Mouse (Mus musculus) spleen, postnatal 4 days (tissue): Measurements from ENCODE around the gene Prkd2.
A peak's percentile ranks its signal among the peaks of the same experiment; 100 is the strongest.

Experiments used
- DNase-seq, 2 experiments: peaks; one replicate each; pipeline ENCODE4 v3.0.0; 2022; ENCODE audit warnings: low spot score in 2 of 2

The Prkd2 gene

DNA sequence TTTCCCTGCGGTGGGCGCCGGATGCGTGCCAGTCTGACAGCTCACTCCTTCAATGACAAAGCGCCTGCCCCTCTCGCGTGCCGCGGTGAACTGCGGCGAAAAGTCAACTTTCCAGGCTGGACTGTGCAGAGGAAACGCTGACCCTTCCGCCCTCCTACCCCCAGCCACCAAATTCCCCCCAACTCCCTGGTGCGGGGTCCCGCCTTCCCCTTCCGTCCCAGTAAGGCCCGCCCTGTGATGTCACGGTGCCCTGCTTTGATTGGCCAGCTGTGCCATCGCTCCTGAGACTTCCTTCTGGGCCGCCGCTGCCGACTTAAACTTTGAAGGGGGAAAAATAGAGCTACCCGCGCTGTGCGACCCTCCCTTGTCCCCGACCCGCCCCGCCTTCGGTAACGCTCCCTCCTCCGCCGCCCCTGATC is at the start of gene Prkd2:
TSS of gene Prkd2 (plus strand) at position 258 of the 419 bp plus-strand sequence.
- DNase-seq = peak; percentile 86 to 94

DNA sequence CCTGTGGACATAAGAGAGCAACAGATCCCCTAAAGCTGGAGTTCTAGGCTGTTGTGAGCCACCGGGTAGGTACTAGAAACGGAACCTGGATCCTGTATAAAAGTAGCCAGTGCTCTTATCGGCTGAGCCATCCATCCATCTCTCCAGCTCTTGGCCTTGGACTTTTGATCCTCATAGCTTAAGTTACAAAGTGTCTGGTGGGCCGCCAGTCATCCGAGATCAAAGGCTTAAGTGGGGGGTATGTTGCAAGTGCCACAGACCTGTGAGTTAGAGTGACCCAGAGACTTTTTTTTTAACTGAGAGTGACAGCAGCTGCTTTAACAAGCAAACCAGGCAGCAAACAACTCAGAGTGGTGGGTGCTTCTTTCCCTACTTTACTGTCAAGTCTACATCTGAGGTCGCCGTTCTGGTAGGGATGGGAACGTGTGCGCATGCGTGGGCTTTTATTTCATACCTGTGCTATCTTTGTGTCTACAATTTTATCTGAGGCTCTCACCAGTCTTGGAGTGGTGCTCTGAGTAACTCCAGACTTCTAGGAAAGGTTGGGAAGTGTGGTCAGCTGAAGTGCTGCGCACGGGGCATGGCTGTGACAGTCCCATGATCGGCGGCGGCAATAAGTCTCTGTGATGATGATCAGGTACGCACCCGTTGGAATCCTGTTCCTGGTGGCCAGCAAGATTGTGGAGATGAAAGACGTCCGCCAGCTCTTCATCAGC is 49.5 kb upstream of the Prkd2 start:
- DNase-seq = no peak

DNA sequence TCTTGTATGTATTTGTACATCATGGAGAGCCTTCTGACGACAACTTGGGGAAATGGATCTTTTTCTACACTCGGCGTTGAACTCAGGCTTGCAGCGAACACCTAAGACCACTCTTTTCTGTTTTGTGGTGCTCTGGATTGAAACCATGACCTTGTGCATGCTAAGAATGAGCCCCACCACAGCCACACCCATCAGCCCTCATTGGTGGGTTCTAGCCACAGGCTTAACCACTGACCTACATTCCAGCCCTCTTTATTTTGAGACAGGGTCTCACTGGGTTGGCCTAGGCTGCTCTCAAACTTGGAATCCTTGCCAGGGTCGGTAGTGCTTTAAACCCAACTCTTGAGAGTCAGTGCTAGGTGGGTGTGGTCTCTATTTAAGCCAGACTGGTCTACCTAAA is 47.8 kb upstream of the Prkd2 start:
- DNase-seq = no peak

DNA sequence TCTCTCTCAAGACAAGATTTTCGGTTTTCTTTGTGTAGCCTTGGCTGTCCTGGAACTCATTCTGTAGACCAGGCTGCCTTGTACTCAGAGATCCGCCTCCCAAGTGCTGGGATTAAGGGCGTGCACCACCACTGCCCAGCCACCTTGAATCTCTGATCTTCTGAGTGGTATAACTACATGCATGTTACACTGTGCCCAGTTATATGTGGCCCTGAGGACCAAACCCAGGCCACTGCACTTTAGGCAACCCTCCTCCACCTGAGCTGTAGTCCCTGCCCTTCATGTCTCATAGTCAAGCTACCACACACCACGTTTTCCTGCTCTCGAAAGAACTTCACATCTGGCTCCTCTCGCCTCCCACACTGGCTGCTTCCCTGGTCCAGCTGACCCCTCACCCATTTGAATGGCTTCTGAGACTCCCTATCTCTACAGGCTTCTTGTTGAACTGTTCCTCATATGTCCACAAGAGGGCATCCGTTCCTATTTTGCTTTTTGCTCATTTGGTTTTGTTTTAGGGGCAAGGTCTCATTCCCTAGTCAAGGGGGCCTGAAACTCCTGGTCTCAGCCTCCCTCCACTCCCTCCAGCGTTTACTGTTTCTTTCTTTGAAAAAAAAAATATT is 38.2 kb upstream of the Prkd2 start:
- no peak for DNase-seq

DNA sequence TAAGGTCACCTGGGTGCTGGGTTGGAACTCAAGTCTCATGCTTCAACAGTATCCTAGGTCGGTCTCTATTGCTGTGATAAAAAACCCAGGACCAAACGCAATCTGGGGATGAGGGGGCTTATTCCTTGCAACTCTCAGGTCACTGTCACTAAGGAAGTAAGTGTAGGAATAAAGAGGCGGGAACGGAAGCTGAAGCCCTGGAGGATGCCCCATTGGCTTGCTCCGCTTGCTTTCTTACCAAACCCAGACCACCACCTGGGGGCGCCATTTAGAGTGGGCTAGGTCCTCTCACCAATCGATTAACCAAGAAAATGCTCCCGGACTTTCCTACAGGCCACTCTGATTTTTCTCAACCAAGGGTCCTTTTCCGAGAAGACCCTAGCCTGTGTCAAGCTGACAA is 34.8 kb upstream of the Prkd2 start:
- DNase-seq = no peak

DNA sequence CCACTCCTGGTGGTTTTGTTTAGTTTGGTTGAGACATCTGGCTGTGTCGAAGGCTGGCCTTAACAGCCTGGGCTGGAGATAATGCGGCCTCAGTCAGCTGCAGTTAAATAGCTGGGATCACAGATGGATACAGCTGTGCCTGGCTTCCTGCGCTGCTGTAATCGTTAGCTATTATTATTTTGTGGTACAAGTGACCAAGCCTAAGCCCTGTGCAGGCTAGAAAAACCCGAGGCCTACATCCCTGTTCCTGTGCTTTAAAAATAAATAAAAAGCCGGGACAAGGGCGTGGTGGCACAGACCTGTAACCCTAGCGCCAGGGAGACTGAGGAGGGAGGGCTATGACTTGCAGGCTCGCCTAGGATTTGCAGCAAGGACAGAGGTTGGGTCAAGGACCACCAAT is 34.1 kb upstream of the Prkd2 start:
- no peak for DNase-seq

DNA sequence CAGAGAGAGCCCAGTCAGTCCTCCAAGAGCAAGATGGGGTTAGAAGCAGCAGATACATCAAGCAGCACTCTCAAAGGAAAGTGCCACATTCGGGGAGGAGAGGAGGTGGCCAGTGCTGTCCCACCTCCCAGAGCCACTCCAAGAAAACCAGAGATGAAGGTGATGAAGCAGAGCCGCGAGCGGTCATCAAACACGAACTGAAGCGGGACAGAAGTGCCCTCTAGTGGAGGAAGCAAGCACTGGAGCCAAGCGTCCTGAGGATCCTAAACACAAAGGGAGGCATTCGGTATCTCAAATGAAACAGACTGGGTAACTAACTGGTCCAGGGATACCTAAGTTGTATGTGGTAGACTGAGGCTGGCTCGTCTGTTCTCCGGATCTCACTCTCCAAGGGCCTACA is 33.0 kb upstream of the Prkd2 start:
- peak; percentile 61 to 83 for DNase-seq

DNA sequence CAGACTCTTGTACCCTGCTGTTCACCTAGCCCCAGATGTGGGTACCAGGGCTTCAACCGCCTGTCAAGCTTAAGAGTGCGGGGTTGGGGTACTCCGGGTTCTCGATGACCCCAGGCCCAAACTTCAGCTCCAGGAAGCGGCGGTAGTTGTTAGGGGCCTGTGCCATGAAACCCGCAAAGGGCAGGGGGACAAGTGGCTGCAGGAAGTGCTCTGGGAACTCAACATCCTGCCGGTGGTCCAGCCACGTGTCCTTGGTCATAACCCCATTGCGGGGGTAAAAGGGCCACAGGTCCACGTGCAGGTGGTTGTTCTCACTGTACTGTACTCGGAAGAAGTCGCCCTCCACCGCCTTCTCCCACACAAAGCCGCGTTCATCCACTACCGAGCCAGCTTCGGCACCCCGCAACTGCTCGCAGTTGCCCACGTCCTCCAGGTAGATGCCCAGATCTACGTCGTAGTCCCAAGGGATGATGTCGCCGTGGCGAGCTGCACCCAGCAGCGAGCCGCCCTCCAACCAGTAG is 32.2 kb upstream of the Prkd2 start:
- DNase-seq = no peak

DNA sequence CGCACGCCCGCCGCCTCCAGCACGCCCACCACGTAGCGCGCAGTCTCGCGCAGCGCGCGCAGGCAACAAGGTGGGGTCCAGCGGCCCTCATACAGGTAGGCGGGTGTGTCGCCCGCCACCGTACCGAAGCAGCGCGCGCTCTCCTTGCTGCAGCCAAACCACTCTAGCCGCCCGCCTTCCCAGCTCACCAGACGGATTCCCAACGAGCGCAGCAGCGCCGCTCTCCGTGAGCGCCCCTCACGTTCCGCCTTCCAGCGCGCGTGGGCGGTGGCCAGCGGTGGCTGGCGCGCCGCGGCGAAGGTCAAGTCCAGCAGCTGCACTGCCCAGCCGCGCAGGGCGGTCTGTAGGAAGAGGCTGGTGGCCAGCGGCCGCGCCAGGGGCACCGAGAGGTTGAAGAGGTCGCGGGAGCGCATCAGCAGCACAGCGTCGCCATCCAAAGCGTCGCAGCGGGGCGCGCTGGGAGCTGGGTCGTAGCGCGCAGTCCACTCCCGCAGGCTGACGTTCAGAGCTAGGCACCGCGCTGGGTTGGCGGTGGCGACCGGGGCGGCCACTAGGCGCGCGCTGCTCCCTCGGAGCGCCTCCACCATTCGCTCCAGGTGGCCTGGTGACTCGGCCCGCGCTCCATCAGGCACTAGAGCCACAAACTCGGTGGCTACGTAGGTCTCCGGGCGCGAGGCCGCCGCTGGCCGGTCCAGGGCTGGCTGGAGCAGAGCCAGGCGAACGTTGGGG is 31.6 kb upstream of the Prkd2 start:
- DNase-seq = no peak

DNA sequence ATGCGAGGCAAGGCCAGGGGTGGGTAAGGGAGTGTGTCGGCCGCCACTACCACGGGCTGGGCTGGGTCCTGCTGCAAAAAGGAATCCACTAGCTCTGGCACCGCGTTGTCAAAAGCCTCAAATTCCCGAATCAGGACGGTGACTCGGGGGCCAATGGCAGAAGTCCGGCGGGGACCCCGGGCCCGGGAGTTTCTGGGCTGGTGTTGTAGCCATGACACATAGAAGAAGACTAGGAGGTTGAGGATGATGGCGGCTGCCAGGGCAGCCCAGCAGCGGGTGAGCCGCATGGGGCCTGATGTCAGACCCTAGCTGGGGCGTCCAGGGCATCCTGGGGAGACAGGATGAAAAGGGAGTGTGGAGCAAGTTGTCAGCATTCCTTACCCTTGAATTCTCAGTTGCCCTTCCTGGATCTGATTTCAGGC is 31.0 kb upstream of the Prkd2 start:
- DNase-seq = no peak

DNA sequence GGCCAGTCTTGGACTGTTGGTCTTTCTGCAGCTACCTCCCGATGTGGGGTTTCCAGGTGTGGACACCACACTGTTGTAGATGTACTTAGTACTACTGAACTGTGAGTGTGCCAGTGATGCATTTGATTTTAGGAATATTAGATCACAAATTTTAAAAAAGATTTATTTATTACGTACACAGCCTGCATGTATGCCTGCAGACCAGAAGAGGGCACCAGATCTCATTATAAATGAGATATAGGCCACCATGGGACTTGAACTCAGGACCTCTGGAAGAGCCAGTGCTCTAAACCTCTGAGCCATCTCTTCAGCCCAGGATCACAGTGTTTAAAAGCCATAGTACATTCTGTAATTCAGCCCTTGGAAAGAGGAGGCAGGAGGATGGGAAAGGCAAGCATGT is 30.2 kb upstream of the Prkd2 start:
- DNase-seq = no peak

DNA sequence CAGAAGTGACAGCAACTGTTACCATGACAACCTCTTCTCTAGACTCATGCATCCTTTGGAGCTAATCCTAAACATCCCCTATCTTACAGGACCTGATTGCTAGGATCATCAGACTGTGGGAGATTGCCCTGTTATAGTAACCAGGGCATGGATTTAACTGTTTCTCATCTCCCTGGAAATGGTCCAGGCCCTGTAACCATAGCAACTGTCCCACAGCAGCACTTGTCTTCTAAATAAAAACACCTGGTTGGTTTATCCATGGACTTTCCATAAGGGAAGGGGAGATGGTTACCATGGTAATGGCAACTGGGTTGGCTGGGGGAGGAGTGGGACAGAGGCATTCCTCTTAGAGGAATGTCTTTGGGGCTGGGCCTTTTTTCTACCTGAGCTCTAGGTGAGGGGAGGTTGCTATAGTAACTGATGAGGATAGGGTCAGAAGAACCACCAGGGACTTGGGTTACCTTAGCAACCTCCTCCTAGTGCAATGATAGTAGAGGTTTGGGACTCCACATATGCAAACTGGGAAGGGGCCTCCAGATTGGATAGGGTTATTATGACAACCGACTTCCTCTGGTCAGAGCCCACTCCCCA is 27.3 kb upstream of the Prkd2 start, which contains the start of gene Strn4:
TSS of gene Strn4 (plus strand) at position 539 of the 591 bp plus-strand sequence.
- DNase-seq = no peak

DNA sequence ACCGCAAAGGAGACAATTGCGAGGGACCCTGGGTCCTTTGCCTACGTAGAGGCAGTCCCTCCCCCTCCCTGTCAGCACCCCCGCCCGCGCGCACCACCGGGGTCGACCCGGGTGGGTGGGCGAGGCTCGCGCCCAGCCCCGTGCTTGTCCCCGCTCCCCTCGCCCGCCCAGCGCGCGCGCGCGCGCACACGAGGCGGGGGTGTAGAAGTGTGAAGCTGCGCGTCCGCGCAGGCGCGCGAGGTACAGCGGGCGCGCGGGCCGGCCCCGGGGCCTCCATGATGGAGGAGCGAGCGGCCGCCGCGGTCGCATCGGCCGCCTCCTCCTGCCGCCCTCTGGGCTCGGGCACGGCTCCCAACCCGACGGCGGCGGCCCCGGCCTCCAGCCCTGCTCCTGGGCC is 26.6 kb upstream of the Prkd2 start:
- DNase-seq = peak; percentile 76 to 87

DNA sequence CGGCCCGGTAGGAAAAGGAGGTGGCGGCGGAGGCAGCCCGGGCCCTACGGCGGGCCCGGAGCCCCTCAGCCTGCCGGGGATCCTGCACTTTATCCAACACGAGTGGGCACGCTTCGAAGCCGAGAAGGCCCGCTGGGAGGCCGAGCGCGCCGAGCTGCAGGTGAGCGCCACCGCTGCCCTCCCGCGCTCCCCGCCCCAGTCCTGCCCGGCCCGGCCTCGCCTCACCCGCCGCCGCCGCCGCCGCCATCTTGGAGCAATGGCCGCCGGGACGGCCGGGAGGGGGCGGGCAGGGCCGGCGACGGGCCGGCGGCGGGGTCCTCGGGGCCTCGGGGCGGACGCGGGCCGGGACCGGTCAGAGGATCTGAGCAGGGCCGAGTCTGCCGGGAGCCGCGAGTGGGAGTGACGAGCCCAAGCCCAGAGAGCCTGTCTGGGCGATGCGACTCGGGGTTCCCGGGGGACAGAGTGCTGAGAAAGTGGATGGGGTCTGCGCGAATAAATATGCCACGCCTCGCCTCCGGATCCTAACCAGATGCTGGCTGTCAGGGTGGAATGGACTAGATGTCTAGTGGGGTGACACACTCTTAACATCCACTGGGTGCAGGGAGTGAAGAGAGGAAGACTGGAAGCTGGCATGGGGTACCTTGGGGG is 26.1 kb upstream of the Prkd2 start, which contains the start of gene Fkrp:
TSS of gene Fkrp (minus strand) at position 258 of the 648 bp plus-strand sequence.
- peak; percentile 66 to 89 for DNase-seq

DNA sequence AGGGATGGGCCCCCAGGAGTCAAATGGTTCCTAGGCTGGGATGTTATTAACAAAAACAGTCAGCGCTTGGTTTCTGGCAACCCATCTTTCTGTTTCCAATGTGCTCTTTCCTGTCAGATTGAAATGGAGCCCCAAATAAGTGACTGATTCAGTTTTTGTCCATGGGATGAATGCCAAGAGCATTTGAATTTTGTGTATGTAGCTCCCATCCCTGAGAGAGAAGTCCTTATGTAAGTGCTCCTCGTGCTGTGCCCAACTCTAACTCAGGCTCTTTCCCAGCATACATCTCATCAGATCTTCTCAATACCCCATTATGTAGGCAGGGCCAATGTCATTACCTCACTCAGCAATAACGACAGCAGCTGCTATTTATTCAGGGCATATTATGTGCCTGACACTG is 25.0 kb upstream of the Prkd2 start:
- DNase-seq = no peak

DNA sequence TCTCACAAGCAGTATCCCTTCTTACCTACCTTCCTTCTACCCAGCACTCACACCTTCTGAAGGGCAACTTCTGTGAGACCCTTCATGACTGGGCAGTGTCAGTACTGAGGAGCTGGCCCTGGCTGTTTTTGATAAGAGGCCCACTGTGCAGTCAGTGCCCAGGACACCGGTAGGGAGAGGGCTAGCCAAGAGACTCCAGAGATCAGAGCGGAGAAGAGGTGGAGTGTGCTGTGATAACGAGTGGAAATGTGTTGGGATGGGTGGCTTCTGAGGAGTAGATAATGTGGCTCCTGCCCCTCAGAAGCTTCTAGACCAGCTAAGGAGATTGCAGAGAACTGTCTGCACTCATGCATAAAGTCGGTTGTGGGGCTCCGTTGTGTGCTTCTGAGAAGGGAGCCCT is 22.9 kb upstream of the Prkd2 start:
- DNase-seq = no peak

DNA sequence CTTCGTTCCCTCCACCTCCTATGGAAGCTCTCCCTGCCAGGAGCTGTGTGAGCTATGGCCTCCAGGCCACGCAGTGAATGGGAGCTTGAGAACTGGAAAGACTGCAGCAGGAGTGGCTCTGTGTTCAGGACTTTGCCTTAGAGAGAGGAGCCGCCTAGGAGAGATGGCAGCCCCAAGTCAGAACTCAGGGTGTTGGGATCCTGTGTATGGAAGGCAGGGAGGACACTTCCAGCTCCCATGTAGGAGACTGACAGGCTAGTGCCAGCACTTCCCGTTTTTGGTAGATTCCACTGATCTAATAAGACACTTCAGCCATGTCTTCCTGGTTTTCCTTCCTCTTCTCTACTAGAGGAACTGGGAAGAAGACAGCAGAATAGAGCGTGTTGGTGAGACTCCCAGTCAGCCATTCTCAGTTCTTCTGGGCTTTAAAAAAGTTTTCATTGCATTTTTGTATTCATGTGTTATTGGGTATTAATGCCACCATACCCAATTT is 22.4 kb upstream of the Prkd2 start:
- DNase-seq = no peak

DNA sequence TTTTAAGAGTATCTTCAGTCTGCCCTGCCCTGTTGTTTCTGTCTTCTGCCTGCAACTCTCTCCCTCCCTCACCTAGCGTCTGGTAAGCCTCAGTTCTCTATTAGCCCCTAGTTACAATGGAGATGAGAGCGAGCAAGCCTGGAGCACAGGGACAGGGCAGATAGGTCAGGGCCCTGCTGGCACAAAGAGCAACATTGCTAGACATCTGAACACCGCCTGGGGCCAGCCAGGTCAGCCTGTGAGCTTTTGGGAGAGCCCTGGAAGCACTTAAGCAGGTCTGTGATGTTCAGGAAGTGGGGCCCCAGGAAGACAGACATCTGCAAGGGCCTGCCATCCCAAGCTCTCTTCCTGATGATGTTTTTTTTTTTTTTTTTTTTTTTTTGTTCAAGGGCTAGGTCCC is 21.6 kb upstream of the Prkd2 start:
- DNase-seq = no peak

DNA sequence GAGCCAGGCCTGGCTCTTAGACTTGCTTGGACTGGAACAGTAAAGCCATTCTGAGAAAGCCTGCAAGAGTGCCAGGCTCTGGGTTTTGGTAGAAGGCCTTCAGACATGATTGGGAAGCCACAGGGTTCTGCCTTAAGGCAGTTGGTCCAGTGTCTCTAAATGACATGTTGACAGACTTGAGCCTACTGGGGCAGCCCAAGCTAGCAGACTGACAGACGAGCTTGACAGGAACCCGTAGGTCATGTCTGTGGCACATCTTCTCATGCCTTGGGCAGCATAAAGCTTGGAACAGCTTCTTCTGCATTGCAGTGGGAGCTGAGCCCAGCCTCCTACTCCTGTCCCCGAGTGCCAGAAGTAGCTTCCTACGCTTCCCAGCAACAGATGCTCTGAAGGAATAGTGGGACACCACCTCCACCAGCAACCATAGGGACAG is 21.0 kb upstream of the Prkd2 start:
- DNase-seq = no peak

DNA sequence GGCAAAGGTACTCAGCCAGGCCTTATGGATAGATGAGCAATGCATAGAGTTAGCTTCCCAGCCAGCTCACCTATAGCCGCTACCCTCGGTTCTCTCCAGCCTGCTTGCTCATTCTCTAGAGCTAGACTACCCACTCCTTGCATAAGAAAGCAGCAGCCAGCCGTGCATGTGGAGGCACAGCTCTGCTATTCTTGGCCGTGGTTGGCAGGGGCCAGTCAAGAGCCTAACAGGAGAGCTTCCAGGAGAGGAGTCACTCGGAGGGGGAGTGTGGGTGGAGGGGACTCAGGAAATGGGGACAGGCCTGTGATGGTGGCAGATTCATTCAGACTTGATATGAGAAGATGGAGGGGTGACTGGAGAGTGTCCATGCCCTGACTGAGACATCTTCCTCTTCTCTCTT is 19.0 kb upstream of the Prkd2 start:
- no peak for DNase-seq

DNA sequence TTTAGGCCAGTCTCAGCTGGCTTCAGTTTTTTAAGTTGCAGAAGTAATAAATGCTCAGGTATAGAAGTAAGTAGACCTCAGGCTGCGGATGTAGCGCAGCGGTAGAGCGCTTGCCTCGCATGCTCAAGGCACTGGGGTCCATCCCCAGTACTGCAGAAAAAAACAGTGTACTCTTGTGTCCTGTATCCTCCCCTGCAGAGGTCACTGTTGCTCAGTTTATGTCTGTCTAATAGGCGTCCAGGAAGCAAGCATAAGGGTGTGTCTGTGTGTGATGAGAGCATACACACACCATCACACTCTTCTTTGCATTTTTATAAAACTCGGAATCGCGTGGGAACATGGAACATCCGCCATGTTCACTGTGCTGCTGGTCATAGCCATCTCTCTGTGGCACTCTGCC is 16.9 kb upstream of the Prkd2 start:
- peak; percentile 53 to 70 for DNase-seq
